Mouse (Mus musculus) monocyte, adult 2 months (primary cell): ENCODE data around the gene B3gnt3.

Experiments
- DNase-seq, 2 experiments: peaks; one replicate each; pipeline ENCODE4 v3.0.0; 2022; ENCODE audit warnings: low spot score in 2 of 2, low read depth in 1 of 2

B3gnt3 gene

DNA sequence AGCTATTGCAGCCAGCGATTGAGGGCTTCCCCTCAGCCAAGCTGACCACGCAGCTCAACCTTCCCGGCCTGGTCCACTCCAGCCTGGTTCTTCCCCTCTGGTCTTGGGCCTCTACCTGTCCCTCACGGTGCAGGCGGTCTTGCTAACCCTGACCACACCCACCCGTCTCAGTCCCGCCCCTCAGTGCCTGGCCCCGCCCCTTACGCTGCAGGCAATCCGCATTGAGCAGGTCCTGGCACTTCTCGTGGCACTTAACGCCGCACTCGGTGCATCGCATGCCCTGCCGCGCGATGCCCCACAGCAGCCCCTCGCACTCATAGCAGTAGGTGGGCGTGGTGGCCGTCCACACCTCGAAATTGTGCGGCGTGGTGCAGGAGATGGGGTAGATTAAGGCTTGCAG, 47.0 kb downstream of the B3gnt3 start:
- no peak for DNase-seq

DNA sequence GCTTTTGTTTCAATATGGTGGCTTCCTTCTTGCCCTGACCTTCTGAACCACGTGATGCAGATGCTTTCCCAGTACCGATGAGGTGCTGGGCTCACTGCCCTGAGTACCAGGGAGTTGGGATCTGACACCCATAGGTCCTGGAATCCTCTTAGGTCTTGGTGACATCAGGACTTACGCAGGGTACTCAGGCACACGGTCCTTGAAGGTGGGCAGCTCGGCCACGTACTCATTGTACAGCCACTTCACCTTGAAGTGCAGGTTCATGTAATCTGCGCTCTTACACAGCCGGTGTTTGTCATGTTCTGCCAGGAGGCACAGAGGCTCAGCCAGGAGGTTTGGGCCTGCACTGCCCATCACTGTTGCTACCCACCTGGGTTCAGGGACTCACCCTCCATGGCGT, 56.1 kb downstream of the B3gnt3 start:
- no peak for DNase-seq
